Mouse (Mus musculus) midbrain, postnatal 0 days (tissue): ENCODE measurements at regions not wholly inside any gene's neighbourhood (a gene's known extent, or its start where the extent isn't known, plus 50 kb on each side); places are given as distances from the start of the nearest gene placed in this dataset.

Source experiments
- ATAC-seq: fragments of 200-750 bp; cut with Nextera tagmentation; 2 replicates; pipeline ENCODE4 v1.8.0; 2017; ENCODE audit warnings: moderate number of reproducible peaks, mild to moderate bottlenecking, moderate TSS enrichment, moderate library complexity; ENCODE audit not compliant: low FRiP score
- DNase-seq: peaks from one replicate; pipeline ENCODE4 v3.0.0-alpha.2; 2015; ENCODE audit warnings: low spot score
- H3K27ac ChIP-seq: fragments of 300-500 bp; sonication (generic); 2 replicates; pipeline ENCODE4 v1.5.1; 2014; ENCODE audit warnings: low read depth, mild to moderate bottlenecking, low read length, mixed read lengths
- H3K27me3 ChIP-seq: fragments of 300-500 bp; sonication (generic); 2 replicates; pipeline ENCODE4 v1.6.1; 2014; ENCODE audit warnings: low read length, control low read depth, mixed read lengths; ENCODE audit not compliant: insufficient read depth
- H3K36me3 ChIP-seq: fragments of 300-500 bp; sonication (generic); 2 replicates; pipeline ENCODE4 v1.6.1; 2014; ENCODE audit warnings: low read length, control low read depth, mixed read lengths; ENCODE audit not compliant: insufficient read depth
- H3K4me1 ChIP-seq: fragments of 300-500 bp; sonication (generic); 2 replicates; pipeline ENCODE4 v1.6.1; 2014; ENCODE audit warnings: mild to moderate bottlenecking, control low read depth, antibody characterized with exemption, low read length, mixed read lengths; ENCODE audit not compliant: insufficient read depth
- H3K4me2 ChIP-seq: fragments of 300-500 bp; sonication (generic); 2 replicates; pipeline ENCODE4 v1.6.1; 2014; ENCODE audit warnings: low read depth, mild to moderate bottlenecking, low read length, mixed read lengths; ENCODE audit not compliant: poor library complexity, severe bottlenecking
- H3K4me3 ChIP-seq: fragments of 300-500 bp; sonication (generic); 2 replicates; pipeline ENCODE4 v1.5.1; 2014; ENCODE audit warnings: low read depth, mild to moderate bottlenecking, low read length, moderate library complexity
- H3K9ac ChIP-seq: fragments of 300-500 bp; sonication (generic); replicated peaks from 2 replicates; pipeline ENCODE4 v1.6.1; 2014; ENCODE audit warnings: mild to moderate bottlenecking, low read length, moderate library complexity, mixed read lengths; ENCODE audit not compliant: poor library complexity, severe bottlenecking
- H3K9me3 ChIP-seq: fragments of 300-500 bp; sonication (generic); 2 replicates; pipeline ENCODE4 v1.6.1; 2016; ENCODE audit warnings: low read length, control low read depth
- CTCF ChIP-seq: IDR thresholded peaks from 2 replicates; pipeline ENCODE4 v1.5.1; 2016; ENCODE audit warnings: antibody characterized with exemption, mild to moderate bottlenecking
- WGBS: fragments of 180-500 bp; shearing (Covaris S2); extraction: QIAGEN DNeasy Blood & Tissue Kit; methylation state at CpG from one replicate; pipeline ENCODE4 v1.1.7; 2014; 5-methylcytosine and 5-hydroxymethylcytosine counted together

GRCm38 (mm10) chr3:38282891-38283290 lies 201.8 kb downstream of the Ankrd50 start:
- Histone ChIP-seq H3K27ac (no peak overlapping the region), H3K4me3 (no peak overlapping the region), H3K36me3 (no peaks in the 10 kb centered on the region), H3K9ac (no peak overlapping the region), H3K4me2 (no peak overlapping the region), H3K27me3 (no peaks in the 10 kb centered on the region), H3K9me3 (no peaks in the 10 kb centered on the region), H3K4me1 (no peaks in the 10 kb centered on the region)
- ATAC-seq, result no peak
- 90% methylated on average over 4 of the region's 4 CpGs for WGBS
- no peak for TF ChIP-seq CTCF
- DNase-seq, result no peak

GRCm38 (mm10) chr3:38281683-38282082 lies 203.0 kb downstream of the Ankrd50 start:
- ATAC-seq, result no peak
- Histone ChIP-seq H3K4me3 (no peak overlapping the region), H3K4me1 (no peaks in the 10 kb centered on the region), H3K27ac (no peak overlapping the region), H3K9me3 (no peaks in the 10 kb centered on the region), H3K36me3 (no peaks in the 10 kb centered on the region), H3K27me3 (no peaks in the 10 kb centered on the region), H3K4me2 (no peak overlapping the region), H3K9ac (no peak overlapping the region)
- no peak for DNase-seq
- no peak for TF ChIP-seq CTCF
- 72% methylated on average over 4 of the region's 4 CpGs for WGBS

- ATAC-seq, result no peak
- no peak overlapping the region for H3K4me2 ChIP-seq
- no peak overlapping the region for H3K4me3 ChIP-seq
- no peak overlapping the region for H3K27ac ChIP-seq
- no peaks in the 10 kb centered on the region for H3K36me3 ChIP-seq
- no peaks in the 10 kb centered on the region for H3K4me1 ChIP-seq
- DNase-seq, result no peak
- no peaks in the 10 kb centered on the region for H3K9me3 ChIP-seq
- WGBS, result 86% methylated on average over 6 of the region's 6 CpGs
- no peaks in the 10 kb centered on the region for H3K27me3 ChIP-seq
- TF ChIP-seq CTCF, result no peak
- H3K9ac ChIP-seq, result no peak overlapping the region
These were observed 203.8 kb downstream of the Ankrd50 start for GRCm38 (mm10) chr3:38280876-38281275.

GRCm38 (mm10) chr3:38280105-38280504 lies 204.5 kb downstream of the Ankrd50 start:
- WGBS, result 88% methylated on average over 3 of the region's 3 CpGs
- Histone ChIP-seq H3K27me3 (no peaks in the 10 kb centered on the region), H3K27ac (no peak overlapping the region), H3K4me1 (no peaks in the 10 kb centered on the region), H3K4me3 (no peak overlapping the region), H3K9me3 (no peaks in the 10 kb centered on the region), H3K4me2 (no peak overlapping the region), H3K36me3 (no peaks in the 10 kb centered on the region), H3K9ac (no peak overlapping the region)
- DNase-seq (no peak), ATAC-seq (no peak)
- TF ChIP-seq CTCF, result no peak

- Histone ChIP-seq H3K27ac (no peak overlapping the region), H3K4me1 (no peaks in the 10 kb centered on the region), H3K4me2 (no peak overlapping the region), H3K4me3 (no peak overlapping the region), H3K36me3 (no peaks in the 10 kb centered on the region), H3K9me3 (no peaks in the 10 kb centered on the region), H3K27me3 (no peaks in the 10 kb centered on the region), H3K9ac (no peak overlapping the region)
- TF ChIP-seq CTCF, result no peak
- no peak for DNase-seq
- ATAC-seq, result no peak
- WGBS, result 88% methylated on average over 1 of the region's 1 CpGs
These were observed 207.6 kb downstream of the Ankrd50 start for GRCm38 (mm10) chr3:38276948-38277504.

- ATAC-seq, result no peak
- DNase-seq, result no peak
- Histone ChIP-seq H3K9ac (no peak overlapping the region), H3K36me3 (no peaks in the 10 kb centered on the region), H3K4me3 (no peak overlapping the region), H3K4me2 (no peak overlapping the region), H3K27ac (no peak overlapping the region), H3K27me3 (no peaks in the 10 kb centered on the region), H3K4me1 (no peaks in the 10 kb centered on the region), H3K9me3 (no peaks in the 10 kb centered on the region)
- no peak for TF ChIP-seq CTCF
- 44% methylated on average over 2 of the region's 2 CpGs for WGBS
These were observed 209.3 kb downstream of the Ankrd50 start for GRCm38 (mm10) chr3:38275321-38275720.
